Mouse (Mus musculus): ENCODE measurements at regions not wholly inside any gene's neighbourhood (a gene's known extent, or its start where the extent isn't known, plus 50 kb on each side); places are given as distances from the start of the nearest gene placed in this dataset.
A peak's percentile ranks its signal among the peaks of the same experiment; 100 is the strongest.

DNA sequence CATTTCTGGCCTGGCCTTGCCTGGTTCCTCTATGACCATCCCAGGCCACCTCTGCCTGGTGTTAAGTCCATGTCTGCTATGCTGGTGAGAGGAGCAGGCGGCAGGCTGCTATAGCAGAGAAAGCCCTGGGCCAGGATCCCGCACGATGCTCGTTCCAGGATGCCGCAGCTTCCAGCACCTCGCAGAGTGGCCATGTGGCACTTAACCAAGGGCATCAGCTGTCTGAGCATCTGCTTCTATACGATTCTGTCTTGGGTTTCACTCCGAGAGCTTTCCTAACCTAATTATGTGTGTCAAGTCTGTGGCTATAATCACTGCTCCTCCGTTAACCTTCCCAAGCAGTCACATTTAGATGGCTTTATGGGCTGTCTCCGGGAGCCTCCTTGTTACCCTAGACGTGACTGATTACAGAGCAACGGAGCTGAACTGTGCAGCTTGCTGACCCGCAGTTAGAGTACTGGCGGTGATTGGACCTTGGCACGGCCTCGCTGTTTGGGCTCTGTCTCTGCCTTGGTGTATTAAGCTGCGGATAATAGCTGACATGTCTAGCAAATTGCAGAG, 64.4 kb downstream of the Ackr3 start:
- H3K4me3 ChIP-seq (replicated peaks) = no peak overlapping the region
- H3K27ac ChIP-seq (replicated peaks) = peak overlapping the region; percentile 29
- peak overlapping the region; percentile 4; the same call in 1 of the 2 replicates for H3K4me2 ChIP-seq (replicated peaks)
- no peaks in the 10 kb centered on the region for H3K36me3 ChIP-seq
- H3K27me3 ChIP-seq = peaks cover 5% of the 10 kb centered on the region; the same call in 1 of the 2 replicates
- H3K4me1 ChIP-seq = peaks cover 34% of the 10 kb centered on the region
- WGBS = 33% methylated on average over 17 of the region's 17 CpGs
- H3K9me3 ChIP-seq (replicated peaks) = no peaks in the 10 kb centered on the region
- no peak overlapping the region for H3K9ac ChIP-seq
- ATAC-seq (ENCODE audit: insufficient number of reproducible peaks, low FRiP score, low TSS enrichment, low read depth) = peak; percentile 78

GRCm38 (mm10) chr1:90268951-90269350, 65.2 kb downstream of the Ackr3 start:
- H3K4me3 ChIP-seq (replicated peaks) = no peak overlapping the region
- peaks cover 5% of the 10 kb centered on the region; the same call in 1 of the 2 replicates for H3K27me3 ChIP-seq
- no peaks in the 10 kb centered on the region for H3K9me3 ChIP-seq (replicated peaks)
- 0 out of 2 replicates have a peak overlapping the region, but pooled peaks have one; percentile 4 for H3K4me2 ChIP-seq (replicated peaks)
- peak overlapping the region; percentile 29 for H3K27ac ChIP-seq (replicated peaks)
- WGBS = 42% methylated on average over 7 of the region's 7 CpGs
- H3K36me3 ChIP-seq = no peaks in the 10 kb centered on the region
- peaks cover 40% of the 10 kb centered on the region for H3K4me1 ChIP-seq
- ATAC-seq (ENCODE audit: insufficient number of reproducible peaks, low FRiP score, low TSS enrichment, low read depth) = no peak
- H3K9ac ChIP-seq = no peak overlapping the region

DNA sequence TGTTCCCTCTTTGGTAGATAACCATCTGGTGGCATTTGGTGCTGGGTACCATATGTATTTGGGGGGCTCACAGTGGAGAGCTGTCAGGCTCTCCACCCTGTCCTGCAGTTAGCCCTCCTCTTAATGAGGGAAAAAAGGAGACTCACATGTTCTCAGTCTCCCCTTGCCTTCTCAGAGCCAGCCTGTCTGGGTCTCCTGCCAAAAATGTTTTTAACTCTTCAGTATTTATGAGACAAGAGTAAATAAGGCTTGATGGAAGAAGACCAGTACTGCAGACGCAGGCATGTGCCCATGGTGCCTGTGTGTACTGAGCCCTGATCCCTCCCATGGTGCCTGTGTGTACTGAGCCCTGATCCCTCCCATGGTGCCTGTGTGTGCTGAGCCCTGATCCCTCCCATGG, 66.1 kb downstream of the Ackr3 start:
- Histone ChIP-seq H3K9ac (no peak overlapping the region), H3K9me3 (replicated peaks) (no peaks in the 10 kb centered on the region), H3K4me3 (replicated peaks) (no peak overlapping the region), H3K27me3 (peaks cover 5% of the 10 kb centered on the region; the same call in 1 of the 2 replicates), H3K36me3 (no peaks in the 10 kb centered on the region), H3K4me1 (peaks cover 40% of the 10 kb centered on the region), H3K27ac (replicated peaks) (no peak overlapping the region; the same call in 1 of the 2 replicates), H3K4me2 (replicated peaks) (no peak overlapping the region)
- WGBS = 30% methylated on average over 1 of the region's 1 CpGs
- ATAC-seq (ENCODE audit: insufficient number of reproducible peaks, low FRiP score, low TSS enrichment, low read depth) = no peak

GRCm38 (mm10) chr1:90271326-90271725, 67.5 kb downstream of the Ackr3 start:
- no peaks in the 10 kb centered on the region for H3K9me3 ChIP-seq (replicated peaks)
- no peak for ATAC-seq (ENCODE audit: insufficient number of reproducible peaks, low FRiP score, low TSS enrichment, low read depth)
- H3K9ac ChIP-seq = no peak overlapping the region
- H3K4me1 ChIP-seq = peaks cover 47% of the 10 kb centered on the region
- 56% methylated on average over 3 of the region's 3 CpGs for WGBS
- H3K27me3 ChIP-seq = peaks cover 5% of the 10 kb centered on the region; the same call in 1 of the 2 replicates
- no peaks in the 10 kb centered on the region for H3K36me3 ChIP-seq
- H3K4me2 ChIP-seq (replicated peaks) = no peak overlapping the region
- H3K4me3 ChIP-seq (replicated peaks) = no peak overlapping the region
- no peak overlapping the region for H3K27ac ChIP-seq (replicated peaks)

- no peaks in the 10 kb centered on the region for H3K9me3 ChIP-seq (replicated peaks)
- WGBS = 97% methylated on average over 5 of the region's 5 CpGs
- ATAC-seq (ENCODE audit: insufficient number of reproducible peaks, low FRiP score, low TSS enrichment, low read depth) = no peak
- H3K27me3 ChIP-seq = peaks cover 5% of the 10 kb centered on the region; the same call in 1 of the 2 replicates
- peaks cover 54% of the 10 kb centered on the region for H3K4me1 ChIP-seq
- no peak overlapping the region for H3K9ac ChIP-seq
- no peaks in the 10 kb centered on the region for H3K36me3 ChIP-seq
- H3K27ac ChIP-seq (replicated peaks) = 0 out of 2 replicates have a peak overlapping the region, but pooled peaks have one; percentile 73
- H3K4me3 ChIP-seq (replicated peaks) = no peak overlapping the region
- H3K4me2 ChIP-seq (replicated peaks) = no peak overlapping the region
These were observed 68.6 kb downstream of the Ackr3 start for GRCm38 (mm10) chr1:90272411-90272810.

DNA sequence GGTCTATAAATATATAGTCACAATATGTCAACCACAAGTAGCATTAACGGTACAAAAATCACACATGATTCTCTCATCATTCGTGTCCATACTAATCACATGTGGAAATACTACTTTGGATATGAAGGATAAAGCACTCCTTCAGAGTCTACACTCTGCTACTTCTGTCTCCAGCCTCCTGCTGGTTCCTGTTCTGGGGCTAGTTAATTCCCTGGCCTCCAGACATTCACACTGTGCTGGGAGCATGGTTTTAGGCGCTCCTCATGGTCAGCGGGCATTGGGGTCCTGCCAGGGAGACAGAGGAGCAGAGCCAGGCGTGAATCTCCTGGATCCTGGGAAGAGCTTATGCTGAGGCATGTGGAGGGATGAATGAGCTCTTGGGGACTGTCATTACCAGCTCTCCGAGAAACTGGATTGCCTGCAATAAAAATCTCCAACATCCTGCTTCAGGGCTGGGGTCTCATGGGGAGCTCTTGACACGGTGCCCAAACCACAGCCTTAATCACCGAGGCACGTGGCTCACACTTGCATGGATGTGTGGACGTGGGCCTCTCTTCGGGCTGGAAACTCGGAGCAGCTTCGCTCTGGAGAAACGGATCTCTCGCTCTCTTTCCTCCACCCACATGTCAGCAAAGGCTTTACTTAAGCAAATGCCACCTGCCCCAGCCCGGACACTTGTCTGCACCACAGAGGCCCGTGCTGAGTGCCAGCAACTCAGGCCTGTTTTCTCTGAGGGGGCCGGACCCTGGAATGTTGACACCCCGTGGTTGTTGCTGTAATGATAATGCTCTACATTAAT, 69.2 kb downstream of the Ackr3 start:
- Histone ChIP-seq H3K27me3 (no peaks in the 10 kb centered on the region), H3K4me3 (replicated peaks) (no peak overlapping the region), H3K27ac (replicated peaks) (peak overlapping the region; percentile 73), H3K4me2 (replicated peaks) (peak overlapping the region; percentile 4; the same call in 1 of the 2 replicates), H3K9me3 (replicated peaks) (no peaks in the 10 kb centered on the region), H3K4me1 (peaks cover 57% of the 10 kb centered on the region), H3K36me3 (no peaks in the 10 kb centered on the region), H3K9ac (no peak overlapping the region)
- 29% methylated on average over 19 of the region's 19 CpGs for WGBS
- ATAC-seq (ENCODE audit: insufficient number of reproducible peaks, low FRiP score, low TSS enrichment, low read depth) = no peak; the same call in 1 of the 2 replicates

DNA sequence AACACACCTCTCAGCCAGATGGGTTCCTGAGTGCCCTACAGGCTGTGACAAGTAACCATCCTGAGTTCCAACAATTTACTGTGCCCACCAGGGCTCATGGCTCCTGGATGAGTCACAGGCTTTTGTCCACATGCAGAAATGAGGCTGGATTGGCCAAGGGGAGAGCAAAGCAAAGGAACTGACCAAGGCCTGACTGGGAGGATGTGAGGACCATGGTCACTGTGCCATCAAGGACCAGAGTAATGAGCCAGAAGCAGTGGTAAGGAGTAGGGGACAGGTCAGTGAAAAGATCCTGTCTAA, 69.8 kb downstream of the Ackr3 start:
- Histone ChIP-seq H3K4me2 (replicated peaks) (no peak overlapping the region), H3K27ac (replicated peaks) (0 out of 2 replicates have a peak overlapping the region, but pooled peaks have one; percentile 3), H3K9ac (no peak overlapping the region)

GRCm38 (mm10) chr1:90274968-90275651, 71.3 kb downstream of the Ackr3 start:
- H3K27me3 ChIP-seq = no peaks in the 10 kb centered on the region
- no peak overlapping the region for H3K4me3 ChIP-seq (replicated peaks)
- no peaks in the 10 kb centered on the region for H3K9me3 ChIP-seq (replicated peaks)
- H3K4me1 ChIP-seq = peaks cover 62% of the 10 kb centered on the region
- no peaks in the 10 kb centered on the region for H3K36me3 ChIP-seq
- ATAC-seq (ENCODE audit: insufficient number of reproducible peaks, low FRiP score, low TSS enrichment, low read depth) = no peak
- no peak overlapping the region for H3K9ac ChIP-seq
- no peak overlapping the region for H3K4me2 ChIP-seq (replicated peaks)
- H3K27ac ChIP-seq (replicated peaks) = no peak overlapping the region
- 86% methylated on average over 9 of the region's 9 CpGs for WGBS

More for the DNA sequence above, 69.8 kb downstream of the Ackr3 start:
- Histone ChIP-seq H3K9me3 (replicated peaks) (no peaks in the 10 kb centered on the region), H3K27me3 (no peaks in the 10 kb centered on the region), H3K4me3 (replicated peaks) (no peak overlapping the region), H3K4me1 (peaks cover 57% of the 10 kb centered on the region), H3K36me3 (no peaks in the 10 kb centered on the region)
- no peak for ATAC-seq (ENCODE audit: insufficient number of reproducible peaks, low FRiP score, low TSS enrichment, low read depth)

- Histone ChIP-seq H3K9ac (no peak overlapping the region), H3K4me3 (replicated peaks) (no peak overlapping the region), H3K9me3 (replicated peaks) (no peaks in the 10 kb centered on the region), H3K4me1 (peaks cover 63% of the 10 kb centered on the region), H3K27ac (replicated peaks) (no peak overlapping the region), H3K36me3 (no peaks in the 10 kb centered on the region), H3K27me3 (no peaks in the 10 kb centered on the region), H3K4me2 (replicated peaks) (no peak overlapping the region)
- 70% methylated on average over 16 of the region's 16 CpGs for WGBS
- no peak for ATAC-seq (ENCODE audit: insufficient number of reproducible peaks, low FRiP score, low TSS enrichment, low read depth)
These were observed 72.2 kb downstream of the Ackr3 start for GRCm38 (mm10) chr1:90275786-90276520.

DNA sequence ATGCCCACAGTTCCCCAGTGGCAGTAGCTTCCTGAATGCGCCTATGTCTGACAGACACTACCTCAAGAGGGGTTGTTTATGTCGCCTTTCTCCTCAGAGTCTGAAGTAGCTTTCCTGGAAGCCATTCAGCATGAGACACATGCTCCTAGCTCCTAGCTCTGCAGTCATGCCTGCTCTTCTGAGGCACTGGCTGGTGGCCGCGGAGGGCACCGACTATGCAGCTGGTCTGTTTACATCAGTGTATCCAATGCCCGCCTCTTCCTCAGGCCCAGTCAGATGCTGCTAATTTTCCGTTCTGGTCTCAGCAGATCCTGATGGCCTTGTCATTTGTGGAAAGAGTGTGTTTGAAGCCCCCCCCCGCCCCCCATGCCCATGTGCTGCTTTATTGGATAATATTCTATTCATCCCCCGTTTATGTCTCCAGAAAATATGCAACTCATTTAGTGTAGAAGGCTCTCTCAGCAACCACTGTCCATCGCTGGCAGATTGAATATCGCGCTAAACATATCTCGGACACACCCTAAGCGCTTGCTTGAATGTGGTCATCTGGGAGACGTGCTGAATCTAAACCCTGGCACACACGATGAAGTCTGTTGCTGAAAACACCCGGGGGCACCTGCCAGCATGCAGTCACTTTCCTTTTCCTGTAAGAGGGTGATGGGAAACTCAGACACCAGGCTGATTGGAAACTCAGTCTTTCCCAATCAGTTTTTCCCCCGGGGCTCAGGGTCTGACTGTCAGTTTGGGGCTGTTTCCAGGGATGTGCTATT, 73.9 kb downstream of the Ackr3 start:
- 53% methylated on average over 18 of the region's 18 CpGs for WGBS
- no peak overlapping the region for H3K4me3 ChIP-seq (replicated peaks)
- H3K27me3 ChIP-seq = no peaks in the 10 kb centered on the region
- H3K9ac ChIP-seq = no peak overlapping the region
- H3K36me3 ChIP-seq = no peaks in the 10 kb centered on the region
- H3K4me1 ChIP-seq = peaks cover 56% of the 10 kb centered on the region
- no peaks in the 10 kb centered on the region for H3K9me3 ChIP-seq (replicated peaks)
- peak overlapping the region; percentile 45; the same call in 1 of the 2 replicates for H3K27ac ChIP-seq (replicated peaks)
- ATAC-seq (ENCODE audit: insufficient number of reproducible peaks, low FRiP score, low TSS enrichment, low read depth) = no peak
- H3K4me2 ChIP-seq (replicated peaks) = no peak overlapping the region

Measured in embryonic facial prominence, embryonic 15.5 days (tissue).